Mouse (Mus musculus): ENCODE measurements at regions not wholly inside any gene's neighbourhood (a gene's known extent, or its start where the extent isn't known, plus 50 kb on each side); places are given as distances from the start of the nearest gene placed in this dataset.

- in situ Hi-C loops (cut with MseI, MboI): no loop called here
These were observed 225.5 kb upstream of the Cdh4 start for GRCm38 (mm10) chr2:179216773-179217172.

- in situ Hi-C loops (cut with MseI, MboI): no loop called here
These were observed 214.1 kb upstream of the Cdh4 start for GRCm38 (mm10) chr2:179228096-179228495.

GRCm38 (mm10) chr2:179231708-179232354 is 210.4 kb upstream of the Cdh4 start:
- in situ Hi-C loops (cut with MseI, MboI): no loop called here

- in situ Hi-C loops (cut with MseI, MboI): no loop called here
These were observed 204.1 kb upstream of the Cdh4 start for GRCm38 (mm10) chr2:179238166-179238565.

GRCm38 (mm10) chr2:179260892-179261291 is 181.3 kb upstream of the Cdh4 start:
- in situ Hi-C loops (cut with MseI, MboI): no loop called here

- in situ Hi-C loops (cut with MseI, MboI): no loop called here
These were observed 178.3 kb upstream of the Cdh4 start for GRCm38 (mm10) chr2:179263888-179264287.

GRCm38 (mm10) chr2:179265436-179265835 is 176.8 kb upstream of the Cdh4 start:
- in situ Hi-C loops (cut with MseI, MboI): no loop called here

GRCm38 (mm10) chr2:179277204-179277886 is 164.9 kb upstream of the Cdh4 start:
- in situ Hi-C loops (cut with MseI, MboI): no loop called here

GRCm38 (mm10) chr2:179277887-179278282 is 164.3 kb upstream of the Cdh4 start:
- in situ Hi-C loops (cut with MseI, MboI): no loop called here

- in situ Hi-C loops (cut with MseI, MboI): no loop called here
These were observed 160.0 kb upstream of the Cdh4 start for GRCm38 (mm10) chr2:179282276-179282675.

- in situ Hi-C loops (cut with MseI, MboI): no loop called here
These were observed 151.8 kb upstream of the Cdh4 start for GRCm38 (mm10) chr2:179290394-179290793.

- in situ Hi-C loops (cut with MseI, MboI): no loop called here
These were observed 151.1 kb upstream of the Cdh4 start for GRCm38 (mm10) chr2:179291046-179291563.

GRCm38 (mm10) chr2:179291958-179292357 is 150.3 kb upstream of the Cdh4 start:
- in situ Hi-C loops (cut with MseI, MboI): no loop called here

- in situ Hi-C loops (cut with MseI, MboI): no loop called here
These were observed 149.7 kb upstream of the Cdh4 start for GRCm38 (mm10) chr2:179292566-179292965.

- in situ Hi-C loops (cut with MseI, MboI): no loop called here
These were observed 149.1 kb upstream of the Cdh4 start for GRCm38 (mm10) chr2:179293114-179293513.

GRCm38 (mm10) chr2:179297057-179297456 is 145.2 kb upstream of the Cdh4 start:
- in situ Hi-C loops (cut with MseI, MboI): no loop called here

GRCm38 (mm10) chr2:179303765-179304164 is 138.5 kb upstream of the Cdh4 start:
- in situ Hi-C loops (cut with MseI, MboI): no loop called here

GRCm38 (mm10) chr2:179307286-179307931 is 134.8 kb upstream of the Cdh4 start:
- in situ Hi-C loops (cut with MseI, MboI): no loop called here

GRCm38 (mm10) chr2:179307932-179308303 is 134.3 kb upstream of the Cdh4 start:
- in situ Hi-C loops (cut with MseI, MboI): no loop called here

- in situ Hi-C loops (cut with MseI, MboI): no loop called here
These were observed 124.2 kb upstream of the Cdh4 start for GRCm38 (mm10) chr2:179318046-179318445.

GRCm38 (mm10) chr2:179325242-179325641 is 117.0 kb upstream of the Cdh4 start:
- in situ Hi-C loops (cut with MseI, MboI): no loop called here

- in situ Hi-C loops (cut with MseI, MboI): no loop called here
These were observed 109.2 kb upstream of the Cdh4 start for GRCm38 (mm10) chr2:179332872-179333489.

All from mouse trophoblast stem cell (cell line).